Mouse (Mus musculus): ENCODE measurements around the gene Actn3. TPM values are rescaled to one million over a fixed set of nuclear protein-coding genes. Genes with fewer than 3 reads are reported as not detected.

The Actn3 gene
- polyA plus RNA-seq, 1 experiment, result 418 TPM

- Histone ChIP-seq H3ac (ENCODE audit: control insufficient read depth, insufficient read length) (no peak overlapping the region), H3K79me2 (ENCODE audit: control insufficient read depth, insufficient read depth) (no peaks in the 10 kb centered on the region), H3K27me3 (ENCODE audit: control insufficient read depth, insufficient read depth, insufficient read length) (peaks cover 23% of the 10 kb centered on the region), H3K4me3 (no peak overlapping the region), H3K4me2 (ENCODE audit: low read depth) (no peak overlapping the region), H3K36me3 (ENCODE audit: control insufficient read depth, insufficient read depth) (no peaks in the 10 kb centered on the region)
- no peak for TF ChIP-seq USF1 (IDR thresholded peaks at IDR 0.05; ENCODE audit: low read depth)
- no peak for TF ChIP-seq MAX (IDR thresholded peaks at IDR 0.05; ENCODE audit: low read depth)
- no peak for TF ChIP-seq POLR2A (IDR thresholded peaks at IDR 0.05; ENCODE audit: insufficient read length, low read depth)
- TF ChIP-seq TCF3 (IDR thresholded peaks at IDR 0.05; ENCODE audit: insufficient read length, low read depth), result no peak
- no peak for TF ChIP-seq POLR2AphosphoS2 (IDR thresholded peaks at IDR 0.05; ENCODE audit: insufficient read length, low read depth)
- TF ChIP-seq SRF (IDR thresholded peaks at IDR 0.05; ENCODE audit: control insufficient read depth, insufficient read length, low read depth), result no peak
- TF ChIP-seq REST (IDR thresholded peaks at IDR 0.05; ENCODE audit: insufficient read depth, insufficient read length), result no peak
- no peak for TF ChIP-seq CEBPB (IDR thresholded peaks at IDR 0.05; ENCODE audit: insufficient read depth, poor library complexity, severe bottlenecking)
- no peak for TF ChIP-seq MYOD1 (IDR thresholded peaks at IDR 0.05; ENCODE audit: control insufficient read depth in 1 of 3, insufficient read length in 2 of 3, low read depth in 2 of 3)
Observed at GRCm38 (mm10) chr19:4837049-4837448, 40.7 kb downstream of the Actn3 start.

GRCm38 (mm10) chr19:4836096-4836495 is 41.6 kb downstream of the Actn3 start:
- no peak for TF ChIP-seq USF1 (IDR thresholded peaks at IDR 0.05; ENCODE audit: low read depth)
- TF ChIP-seq SRF (IDR thresholded peaks at IDR 0.05; ENCODE audit: control insufficient read depth, insufficient read length, low read depth), result no peak
- TF ChIP-seq MAX (IDR thresholded peaks at IDR 0.05; ENCODE audit: low read depth), result no peak
- no peak for TF ChIP-seq POLR2A (IDR thresholded peaks at IDR 0.05; ENCODE audit: insufficient read length, low read depth)
- TF ChIP-seq MYOD1 (IDR thresholded peaks at IDR 0.05; ENCODE audit: control insufficient read depth in 1 of 3, insufficient read length in 2 of 3, low read depth in 2 of 3), result no peak
- TF ChIP-seq CEBPB (IDR thresholded peaks at IDR 0.05; ENCODE audit: insufficient read depth, poor library complexity, severe bottlenecking), result no peak
- TF ChIP-seq REST (IDR thresholded peaks at IDR 0.05; ENCODE audit: insufficient read depth, insufficient read length), result no peak
- TF ChIP-seq E2F4 (IDR thresholded peaks at IDR 0.05; ENCODE audit: insufficient read depth), result no peak
- TF ChIP-seq MYOG (IDR thresholded peaks at IDR 0.05; ENCODE audit: control insufficient read depth in 1 of 3, insufficient read depth in 1 of 3, insufficient read length in 2 of 3, low read depth in 2 of 3), result no peak
- TF ChIP-seq TCF12 (IDR thresholded peaks at IDR 0.05; ENCODE audit: insufficient read depth, poor library complexity, severe bottlenecking), result no peak
- TF ChIP-seq TCF3 (IDR thresholded peaks at IDR 0.05; ENCODE audit: insufficient read length, low read depth), result no peak
- TF ChIP-seq POLR2AphosphoS2 (IDR thresholded peaks at IDR 0.05; ENCODE audit: insufficient read length, low read depth), result no peak
- Histone ChIP-seq H3K27me3 (ENCODE audit: control insufficient read depth, insufficient read depth, insufficient read length) (peaks cover 14% of the 10 kb centered on the region), H3K79me2 (ENCODE audit: control insufficient read depth, insufficient read depth) (no peaks in the 10 kb centered on the region), H3ac (ENCODE audit: control insufficient read depth, insufficient read length) (no peak overlapping the region), H3K36me3 (ENCODE audit: control insufficient read depth, insufficient read depth) (no peaks in the 10 kb centered on the region), H3K4me3 (no peak overlapping the region), H3K4me2 (ENCODE audit: low read depth) (no peak overlapping the region)

DNA sequence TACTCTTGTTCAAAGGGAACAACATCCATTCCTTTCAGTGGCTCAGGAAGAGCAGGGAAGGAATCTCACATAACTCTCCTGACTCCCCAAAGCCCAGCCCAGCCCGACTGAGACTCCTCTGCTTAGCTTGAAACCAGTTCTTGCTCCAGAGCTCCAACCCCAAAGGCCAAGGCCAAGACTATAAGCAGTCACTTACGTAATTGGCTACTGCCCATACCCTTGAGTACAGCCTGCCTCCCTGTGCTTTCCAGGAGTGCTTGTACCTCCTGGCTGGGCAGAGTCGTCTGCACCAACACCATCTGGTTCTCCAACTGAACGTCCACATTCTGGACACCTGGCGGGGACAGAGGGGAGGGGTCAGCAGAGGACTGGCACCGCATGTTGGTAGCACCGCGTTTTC is 43.7 kb downstream of the Actn3 start:
- Histone ChIP-seq H3K4me2 (ENCODE audit: low read depth) (no peak overlapping the region), H3K79me2 (ENCODE audit: control insufficient read depth, insufficient read depth) (no peaks in the 10 kb centered on the region), H3ac (ENCODE audit: control insufficient read depth, insufficient read length) (no peak overlapping the region), H3K27me3 (ENCODE audit: control insufficient read depth, insufficient read depth, insufficient read length) (no peaks in the 10 kb centered on the region), H3K36me3 (ENCODE audit: control insufficient read depth, insufficient read depth) (peaks cover 4% of the 10 kb centered on the region), H3K4me3 (no peak overlapping the region)
- no peak for TF ChIP-seq TCF3 (IDR thresholded peaks at IDR 0.05; ENCODE audit: insufficient read length, low read depth)
- TF ChIP-seq CEBPB (IDR thresholded peaks at IDR 0.05; ENCODE audit: insufficient read depth, poor library complexity, severe bottlenecking), result no peak
- no peak for TF ChIP-seq POLR2AphosphoS2 (IDR thresholded peaks at IDR 0.05; ENCODE audit: insufficient read length, low read depth)
- no peak for TF ChIP-seq POLR2A (IDR thresholded peaks at IDR 0.05; ENCODE audit: insufficient read length, low read depth)
- TF ChIP-seq SRF (IDR thresholded peaks at IDR 0.05; ENCODE audit: control insufficient read depth, insufficient read length, low read depth), result no peak
- no peak for TF ChIP-seq E2F4 (IDR thresholded peaks at IDR 0.05; ENCODE audit: insufficient read depth)
- TF ChIP-seq USF1 (IDR thresholded peaks at IDR 0.05; ENCODE audit: low read depth), result no peak
- TF ChIP-seq MAX (IDR thresholded peaks at IDR 0.05; ENCODE audit: low read depth), result no peak
- no peak for TF ChIP-seq TCF12 (IDR thresholded peaks at IDR 0.05; ENCODE audit: insufficient read depth, poor library complexity, severe bottlenecking)
- no peak for TF ChIP-seq REST (IDR thresholded peaks at IDR 0.05; ENCODE audit: insufficient read depth, insufficient read length)
- no peak for TF ChIP-seq MYOD1 (IDR thresholded peaks at IDR 0.05; ENCODE audit: control insufficient read depth in 1 of 3, insufficient read length in 2 of 3, low read depth in 2 of 3)

DNA sequence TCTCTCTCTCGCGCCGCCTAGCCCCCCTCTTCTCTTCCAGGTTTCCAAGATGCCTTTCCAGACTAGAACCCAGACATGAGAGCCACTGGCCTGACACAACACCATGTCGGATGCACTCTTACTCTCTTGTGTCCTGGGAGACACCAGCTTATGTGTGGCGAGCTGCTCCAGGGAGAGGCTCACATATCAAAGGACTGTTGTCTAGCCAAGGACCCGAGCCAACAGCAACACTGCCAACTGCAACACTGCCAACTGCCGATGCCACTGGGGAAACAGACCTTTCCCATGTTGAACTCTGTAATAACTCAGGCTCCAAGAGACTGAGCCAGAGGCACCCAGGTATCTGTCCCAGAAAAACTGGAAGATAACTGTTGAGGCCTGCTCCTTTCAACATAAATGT is 48.6 kb downstream of the Actn3 start:
- H3K4me3 ChIP-seq, result no peak overlapping the region
- no peaks in the 10 kb centered on the region for H3K27me3 ChIP-seq (ENCODE audit: control insufficient read depth, insufficient read depth, insufficient read length)
- H3ac ChIP-seq (ENCODE audit: control insufficient read depth, insufficient read length), result no peak overlapping the region
- H3K79me2 ChIP-seq (ENCODE audit: control insufficient read depth, insufficient read depth), result no peaks in the 10 kb centered on the region
- TF ChIP-seq SRF (IDR thresholded peaks at IDR 0.05; ENCODE audit: control insufficient read depth, insufficient read length, low read depth) (no peak), REST (IDR thresholded peaks at IDR 0.05; ENCODE audit: insufficient read depth, insufficient read length) (no peak), E2F4 (IDR thresholded peaks at IDR 0.05; ENCODE audit: insufficient read depth) (no peak), TCF12 (IDR thresholded peaks at IDR 0.05; ENCODE audit: insufficient read depth, poor library complexity, severe bottlenecking) (no peak)
- H3K4me2 ChIP-seq (ENCODE audit: low read depth), result no peak overlapping the region
- H3K36me3 ChIP-seq (ENCODE audit: control insufficient read depth, insufficient read depth), result peaks cover 7% of the 10 kb centered on the region

DNA sequence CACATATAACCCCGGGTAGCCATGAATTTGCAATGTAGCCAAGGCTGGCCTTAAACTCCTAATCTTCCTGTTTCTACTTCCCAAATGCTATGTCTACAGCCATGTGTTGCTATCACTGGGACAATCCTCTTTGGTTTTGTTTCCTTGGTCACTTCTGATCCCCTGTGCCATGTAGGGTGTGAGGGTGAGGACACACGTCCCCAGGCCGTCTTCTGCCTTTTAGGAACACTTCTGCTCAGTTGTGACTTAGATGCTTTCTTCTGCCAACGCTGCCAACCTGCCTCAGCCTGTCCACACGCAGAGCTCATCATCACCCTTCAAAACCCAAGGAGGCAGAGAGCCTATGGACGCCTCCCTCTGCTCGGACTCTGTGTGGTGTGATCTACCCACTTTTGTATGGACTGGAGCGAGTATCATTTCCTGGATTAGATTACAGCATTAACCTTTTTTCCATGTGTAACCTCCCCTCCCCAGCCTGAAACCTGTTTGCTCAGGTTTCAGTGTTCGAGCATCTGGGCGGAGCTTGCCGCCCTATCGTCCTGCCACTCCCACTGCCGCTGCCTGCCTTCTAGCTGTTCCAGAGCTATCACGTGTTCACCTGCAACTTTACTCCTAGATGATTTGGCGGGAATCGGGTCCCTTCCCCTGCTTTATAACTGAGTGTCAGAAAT is 49.1 kb downstream of the Actn3 start:
- Histone ChIP-seq H3K36me3 (ENCODE audit: control insufficient read depth, insufficient read depth) (peaks cover 7% of the 10 kb centered on the region), H3K79me2 (ENCODE audit: control insufficient read depth, insufficient read depth) (no peaks in the 10 kb centered on the region), H3K27me3 (ENCODE audit: control insufficient read depth, insufficient read depth, insufficient read length) (no peaks in the 10 kb centered on the region), H3K4me2 (ENCODE audit: low read depth) (no peak overlapping the region), H3ac (ENCODE audit: control insufficient read depth, insufficient read length) (no peak overlapping the region), H3K4me3 (no peak overlapping the region)
- no peak for TF ChIP-seq REST (IDR thresholded peaks at IDR 0.05; ENCODE audit: insufficient read depth, insufficient read length)
- TF ChIP-seq MYOG (IDR thresholded peaks at IDR 0.05; ENCODE audit: control insufficient read depth in 1 of 3, insufficient read depth in 1 of 3, insufficient read length in 2 of 3, low read depth in 2 of 3), result no peak
- TF ChIP-seq TCF3 (IDR thresholded peaks at IDR 0.05; ENCODE audit: insufficient read length, low read depth), result no peak
- TF ChIP-seq POLR2A (IDR thresholded peaks at IDR 0.05; ENCODE audit: insufficient read length, low read depth), result no peak
- no peak for TF ChIP-seq SRF (IDR thresholded peaks at IDR 0.05; ENCODE audit: control insufficient read depth, insufficient read length, low read depth)
- TF ChIP-seq POLR2AphosphoS2 (IDR thresholded peaks at IDR 0.05; ENCODE audit: insufficient read length, low read depth), result no peak
- TF ChIP-seq TCF12 (IDR thresholded peaks at IDR 0.05; ENCODE audit: insufficient read depth, poor library complexity, severe bottlenecking), result no peak
- TF ChIP-seq CEBPB (IDR thresholded peaks at IDR 0.05; ENCODE audit: insufficient read depth, poor library complexity, severe bottlenecking), result no peak
- TF ChIP-seq MAX (IDR thresholded peaks at IDR 0.05; ENCODE audit: low read depth), result no peak
- no peak for TF ChIP-seq USF1 (IDR thresholded peaks at IDR 0.05; ENCODE audit: low read depth)
- no peak for TF ChIP-seq E2F4 (IDR thresholded peaks at IDR 0.05; ENCODE audit: insufficient read depth)
- no peak for TF ChIP-seq MYOD1 (IDR thresholded peaks at IDR 0.05; ENCODE audit: control insufficient read depth in 1 of 3, insufficient read length in 2 of 3, low read depth in 2 of 3)

Measured in myocyte (in vitro differentiated cells).